Mouse (Mus musculus) cerebellum, adult (tissue): Measurements from ENCODE around the gene Grm5.

ENCODE experiments used
- ATAC-seq: cut with Nextera tagmentation; 2 replicates; pipeline ENCODE4 v1.9.2; 2017; ENCODE audit warnings: mild to moderate bottlenecking, moderate library complexity, mixed read lengths; ENCODE audit not compliant: insufficient number of reproducible peaks, low FRiP score, low TSS enrichment

Gene Grm5

DNA sequence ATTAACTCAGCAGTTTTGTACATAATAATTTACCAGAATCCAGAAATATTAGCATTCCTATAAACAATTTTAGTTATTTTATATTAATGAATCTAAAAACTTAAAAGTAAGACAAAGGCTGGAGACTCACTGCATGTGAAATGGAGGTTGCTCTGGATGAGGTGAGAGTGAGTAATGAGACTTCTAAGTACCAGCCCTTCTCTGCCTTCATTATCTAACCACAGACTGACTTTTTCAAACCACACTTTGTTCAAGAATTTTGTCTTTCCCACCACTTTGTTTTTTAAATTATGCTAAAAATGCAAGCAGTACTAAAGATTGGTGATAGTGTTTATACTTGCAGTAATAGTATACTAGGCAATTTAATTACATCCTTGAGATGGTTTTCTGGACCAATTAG is 259.5 kb downstream of the Grm5 start:
- no peak for ATAC-seq

DNA sequence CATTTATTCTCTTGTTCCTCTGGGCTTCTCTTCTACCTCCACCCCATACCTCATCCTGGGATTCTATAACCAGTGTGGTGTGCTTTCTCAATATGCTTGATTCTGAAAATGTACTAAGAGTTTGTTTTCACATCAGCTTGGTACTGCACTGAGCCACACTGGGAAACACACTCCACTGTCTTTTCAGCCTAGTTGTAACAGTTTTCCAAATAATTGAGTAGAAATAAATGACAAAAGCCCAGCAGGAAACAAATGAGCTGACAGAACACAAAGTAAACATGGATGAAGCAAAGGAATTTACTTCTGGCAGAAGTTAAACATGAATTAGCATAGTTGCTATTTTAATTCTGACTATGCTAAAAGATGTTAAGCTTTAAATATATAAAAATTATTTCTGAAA is 262.1 kb downstream of the Grm5 start:
- ATAC-seq: no peak

DNA sequence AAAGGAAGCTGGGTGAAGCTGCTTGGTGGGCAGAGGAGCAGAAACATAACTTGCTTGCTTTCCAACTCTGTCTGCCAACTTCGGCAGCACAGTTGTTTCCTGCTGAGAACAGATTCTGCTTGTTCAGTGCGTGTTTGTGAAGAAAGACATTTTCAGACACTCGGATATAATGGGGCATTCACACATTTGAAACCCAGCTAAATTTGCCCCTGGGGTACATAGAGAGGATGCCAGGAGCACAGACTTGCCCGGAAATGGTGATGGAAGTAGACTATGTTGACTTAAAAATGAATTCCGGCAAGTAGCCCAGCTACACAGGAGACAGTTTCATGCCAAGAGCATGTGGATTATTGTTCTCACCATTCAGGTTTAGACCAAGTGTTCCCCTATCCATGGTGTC is 342.0 kb downstream of the Grm5 start:
- ATAC-seq: peak; percentile 52; the same call in 1 of the 2 replicates

DNA sequence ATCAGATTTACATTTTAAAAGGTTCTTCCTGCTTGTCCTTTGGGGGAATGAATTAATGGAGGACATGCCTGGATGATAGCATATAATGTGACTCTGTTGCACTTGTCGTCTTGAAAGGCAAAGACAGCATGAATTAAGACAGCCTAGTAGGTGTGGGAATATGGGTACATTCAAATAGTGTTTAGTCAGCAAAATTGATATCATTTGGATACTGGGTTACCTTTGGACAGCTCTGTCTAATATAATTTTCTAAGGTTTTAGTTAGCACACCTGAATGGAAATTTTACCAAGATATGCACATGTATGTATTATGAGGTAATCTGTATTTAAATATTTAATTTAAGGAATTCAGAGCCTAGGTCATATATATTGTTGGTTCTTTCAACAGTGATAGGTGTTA is 353.4 kb downstream of the Grm5 start:
- ATAC-seq: no peak

GRCm38 (mm10) chr7:87938265-87938664 is 354.3 kb downstream of the Grm5 start:
- ATAC-seq: no peak

DNA sequence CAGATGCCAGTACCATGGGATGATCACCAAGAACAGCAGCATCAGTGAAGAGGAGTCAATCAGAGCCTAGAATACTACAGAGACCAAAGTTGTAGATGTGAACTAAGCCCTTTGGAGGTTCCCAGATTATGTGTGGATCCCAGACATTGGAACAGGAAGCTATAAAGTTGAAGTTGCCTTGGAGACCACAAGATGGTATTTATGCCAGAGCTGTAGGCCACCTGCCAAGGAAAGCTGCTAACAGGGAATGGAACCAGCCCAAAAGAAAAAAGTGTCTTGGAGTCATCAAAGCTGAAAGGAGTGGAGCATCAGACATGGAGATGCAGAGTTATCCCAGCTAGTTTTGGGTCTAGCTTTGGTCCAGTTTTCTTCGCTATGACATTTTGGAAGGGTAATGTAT is 366.2 kb downstream of the Grm5 start:
- ATAC-seq: no peak

DNA sequence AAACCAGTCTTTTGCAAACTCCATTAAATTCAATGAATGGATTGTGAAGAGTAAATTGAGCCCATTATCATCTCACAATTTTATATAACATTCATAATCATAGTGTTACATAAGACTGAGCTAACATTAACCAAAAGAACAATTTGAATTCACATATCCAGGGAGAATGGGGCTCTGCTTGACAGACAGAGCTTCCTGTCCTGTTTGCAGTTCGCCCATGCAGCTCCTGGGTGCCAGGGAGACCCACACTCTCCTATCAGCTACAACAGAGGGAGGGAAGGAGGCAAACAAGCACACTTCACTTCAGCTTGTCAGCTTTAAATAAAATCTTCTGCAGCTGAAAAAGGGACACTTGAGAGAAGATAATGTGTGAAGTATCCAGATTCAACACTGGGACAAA is 389.2 kb downstream of the Grm5 start:
- ATAC-seq: no peak

- no peak for ATAC-seq
These were observed 391.1 kb downstream of the Grm5 start for GRCm38 (mm10) chr7:87975041-87975440.

DNA sequence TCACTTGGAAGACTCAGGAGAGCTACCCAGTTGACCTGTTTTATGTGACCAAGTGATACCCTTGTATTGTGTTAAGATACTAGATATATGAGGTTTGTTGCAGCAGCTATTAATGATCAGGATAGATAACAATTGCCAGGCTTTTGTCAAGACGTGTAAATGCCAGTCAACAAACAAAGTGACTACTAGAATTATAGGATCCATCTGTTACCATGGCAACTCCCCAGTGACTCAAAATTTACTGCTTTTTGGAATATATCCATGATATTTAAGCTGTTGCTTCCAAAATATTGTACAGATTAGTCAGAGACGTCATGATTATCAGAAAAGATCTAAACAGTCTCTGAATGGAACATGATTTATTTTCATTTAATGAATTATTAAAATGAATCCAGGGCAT is 399.5 kb downstream of the Grm5 start:
- no peak for ATAC-seq

- ATAC-seq: no peak
These were observed 430.5 kb downstream of the Grm5 start for GRCm38 (mm10) chr7:88014451-88014850.

DNA sequence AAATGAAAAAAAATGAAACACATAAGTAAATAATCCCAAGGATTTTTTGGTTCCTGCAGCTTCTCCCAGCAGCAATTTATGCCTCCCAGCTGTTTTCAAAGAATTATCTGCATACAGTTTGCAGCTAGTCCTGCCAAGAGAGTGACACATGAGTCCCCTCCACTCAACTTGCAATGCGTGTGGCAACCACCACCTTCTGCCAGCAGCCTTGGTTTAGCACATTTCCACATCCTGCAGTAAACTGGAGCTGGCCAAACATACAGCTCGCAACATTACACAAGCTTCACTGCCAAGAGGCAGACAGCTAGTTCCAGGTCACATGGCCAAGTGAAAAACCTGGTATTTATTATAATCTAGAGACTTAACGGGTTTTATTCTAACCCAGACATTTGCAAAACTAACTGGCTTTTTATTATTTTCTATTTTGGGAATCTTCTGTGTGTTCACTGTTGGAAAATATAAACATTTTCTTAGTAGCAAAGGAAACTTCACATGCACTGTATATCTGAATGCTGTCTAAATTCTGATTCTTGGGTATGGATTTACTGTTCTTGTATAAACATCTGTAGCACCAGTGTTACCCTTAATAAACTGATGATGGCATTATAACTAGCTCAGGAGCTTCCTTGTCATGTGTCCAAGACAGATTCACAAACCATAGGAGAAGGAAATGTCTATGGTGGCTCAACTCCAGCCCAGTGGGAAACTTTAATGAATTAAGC is 443.6 kb downstream of the Grm5 start:
- no peak for ATAC-seq

- ATAC-seq: no peak
These were observed 463.4 kb downstream of the Grm5 start for GRCm38 (mm10) chr7:88047366-88047765.

- no peak for ATAC-seq
These were observed 470.4 kb downstream of the Grm5 start for GRCm38 (mm10) chr7:88054224-88054938.

DNA sequence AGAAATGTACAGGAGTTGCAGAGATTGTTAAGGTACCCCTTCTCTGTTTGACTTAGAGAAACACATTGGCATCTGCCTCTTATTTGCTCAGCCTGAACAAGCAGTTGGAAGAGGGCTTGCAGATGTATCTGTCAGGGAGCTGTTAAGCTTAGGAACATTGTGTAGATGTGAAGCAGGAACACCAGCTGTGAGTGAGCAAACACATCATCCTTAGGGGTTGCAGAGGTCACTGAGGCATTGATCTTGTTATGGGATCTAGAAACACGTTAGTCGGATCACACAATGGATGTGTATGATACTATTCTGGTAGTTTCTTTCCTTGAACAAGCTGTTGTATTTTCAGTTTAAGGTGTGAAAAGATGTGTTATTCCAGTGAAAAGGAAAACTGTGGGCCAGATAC is 472.5 kb downstream of the Grm5 start:
- ATAC-seq: no peak

GRCm38 (mm10) chr7:88091115-88091514 is 507.1 kb downstream of the Grm5 start:
- ATAC-seq: no peak

GRCm38 (mm10) chr7:88096536-88097107 is 512.7 kb downstream of the Grm5 start:
- no peak for ATAC-seq

GRCm38 (mm10) chr7:88097715-88098114 is 513.7 kb downstream of the Grm5 start:
- no peak for ATAC-seq

GRCm38 (mm10) chr7:88116724-88117409 is 532.9 kb downstream of the Grm5 start:
- no peak for ATAC-seq

DNA sequence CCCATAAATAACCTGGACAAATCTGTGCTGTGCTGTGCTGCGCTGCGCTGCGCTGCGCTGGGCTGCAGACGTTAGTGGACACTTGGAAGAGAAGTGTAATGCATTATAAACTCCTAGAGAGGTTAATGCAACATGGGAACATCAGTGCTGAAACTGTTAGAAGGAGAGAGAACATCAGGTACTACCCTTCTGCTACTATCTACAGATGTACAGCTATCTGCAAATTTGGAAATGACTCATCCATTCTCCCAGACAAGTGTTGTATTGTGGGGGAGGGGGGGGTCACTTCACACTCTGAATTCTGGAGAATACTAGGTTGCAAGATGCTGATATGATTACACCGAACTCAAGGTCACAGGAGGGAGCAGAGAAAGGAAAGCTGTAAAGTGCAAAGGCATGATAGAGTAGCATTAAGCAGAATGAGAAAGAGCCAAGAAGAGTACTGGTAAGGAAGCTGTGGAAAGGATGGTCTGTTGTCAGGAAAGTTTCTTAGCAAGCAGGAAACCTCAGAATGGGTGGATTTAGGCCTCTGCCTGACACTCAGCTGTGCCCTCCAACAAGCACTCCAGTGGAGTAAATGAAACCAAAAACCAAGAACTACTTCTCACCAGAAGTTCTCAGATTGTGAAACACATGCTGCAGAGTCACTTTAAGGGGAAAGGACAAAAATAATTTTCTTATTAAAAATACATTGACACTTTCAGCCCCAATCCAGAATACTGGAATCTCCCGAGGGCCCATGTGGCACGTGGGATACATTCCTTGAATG is 544.3 kb downstream of the Grm5 start:
- no peak for ATAC-seq
